Mouse (Mus musculus) heart, postnatal 0 days (tissue): ENCODE measurements around the gene Galk1. TPM values are rescaled to one million over a fixed set of nuclear protein-coding genes. Genes with fewer than 3 reads are reported as not detected.

Experiments
- ATAC-seq: fragments of 200-750 bp; cut with Nextera tagmentation; 2 replicates; pipeline ENCODE4 v1.8.0; 2017; ENCODE audit warnings: low read depth, moderate number of reproducible peaks, moderate library complexity; ENCODE audit not compliant: insufficient read depth
- DNase-seq: peaks from one replicate; pipeline ENCODE4 v3.0.0-alpha.2; 2016; ENCODE audit warnings: low spot score
- H3K27ac ChIP-seq: fragments of 300-500 bp; sonication (generic); 2 replicates; pipeline ENCODE4 v1.5.1; 2014; ENCODE audit warnings: low read depth, mild to moderate bottlenecking
- H3K27me3 ChIP-seq: fragments of 300-500 bp; sonication (generic); 2 replicates; pipeline ENCODE4 v1.6.1; 2014; ENCODE audit warnings: low read length, mixed read lengths; ENCODE audit not compliant: control insufficient read depth, insufficient read depth
- H3K36me3 ChIP-seq: fragments of 300-500 bp; sonication (generic); replicated peaks from 2 replicates; pipeline ENCODE4 v1.6.1; 2014; ENCODE audit warnings: low read length, mixed read lengths; ENCODE audit not compliant: control insufficient read depth, insufficient read depth
- H3K4me1 ChIP-seq: fragments of 300-500 bp; sonication (generic); 2 replicates; pipeline ENCODE4 v1.6.1; 2014; ENCODE audit warnings: antibody characterized with exemption; ENCODE audit not compliant: control insufficient read depth, insufficient read depth
- H3K4me2 ChIP-seq: fragments of 300-500 bp; sonication (generic); 2 replicates; pipeline ENCODE4 v1.6.1; 2014; ENCODE audit warnings: low read depth, mild to moderate bottlenecking, low read length, moderate library complexity
- H3K4me3 ChIP-seq: fragments of 300-500 bp; sonication (generic); 2 replicates; pipeline ENCODE4 v1.5.1; 2014; ENCODE audit warnings: low read depth, low read length
- H3K9ac ChIP-seq: fragments of 300-500 bp; sonication (generic); replicated peaks from 2 replicates; pipeline ENCODE4 v1.6.1; 2014; ENCODE audit warnings: low read depth, low read length, mixed read lengths
- H3K9me3 ChIP-seq: fragments of 300-500 bp; sonication (generic); replicated peaks from 2 replicates; pipeline ENCODE4 v1.6.1; 2016; ENCODE audit warnings: low read length; ENCODE audit not compliant: control insufficient read depth
- CTCF ChIP-seq: IDR thresholded peaks from 2 replicates; pipeline ENCODE4 v1.5.1; 2016; ENCODE audit warnings: antibody characterized with exemption, control low read depth, low read depth
- EP300 ChIP-seq: IDR thresholded peaks from 2 replicates; pipeline ENCODE4 v1.6.1; 2016; ENCODE audit warnings: antibody characterized with exemption, low read depth
- WGBS: fragments of 180-500 bp; shearing (Covaris S2); extraction: QIAGEN DNeasy Blood & Tissue Kit; methylation state at CpG from one replicate; pipeline ENCODE4 v1.1.7; 2014; 5-methylcytosine and 5-hydroxymethylcytosine counted together
- polyA plus RNA-seq: library from polyadenylated mRNA; unstranded; fragments of >200 nt; fragmentation: Nextera tagmentation; extraction: Ambion mirVana; gene quantifications from 2 replicates; pipeline ENCODE4 v1.2.1, GENCODE M21; 2015
- total RNA-seq: library from RNA; depleted of rRNA; stranded (reverse); fragments of >200 nt; gene quantifications from 2 replicates; pipeline ENCODE4 v1.2.3, GENCODE M21; 2014; ENCODE audit warnings: low replicate concordance

Gene Galk1
- total and polyA plus RNA-seq, 2 experiments from 2014 or later: 88.4 to 98.3 TPM

DNA sequence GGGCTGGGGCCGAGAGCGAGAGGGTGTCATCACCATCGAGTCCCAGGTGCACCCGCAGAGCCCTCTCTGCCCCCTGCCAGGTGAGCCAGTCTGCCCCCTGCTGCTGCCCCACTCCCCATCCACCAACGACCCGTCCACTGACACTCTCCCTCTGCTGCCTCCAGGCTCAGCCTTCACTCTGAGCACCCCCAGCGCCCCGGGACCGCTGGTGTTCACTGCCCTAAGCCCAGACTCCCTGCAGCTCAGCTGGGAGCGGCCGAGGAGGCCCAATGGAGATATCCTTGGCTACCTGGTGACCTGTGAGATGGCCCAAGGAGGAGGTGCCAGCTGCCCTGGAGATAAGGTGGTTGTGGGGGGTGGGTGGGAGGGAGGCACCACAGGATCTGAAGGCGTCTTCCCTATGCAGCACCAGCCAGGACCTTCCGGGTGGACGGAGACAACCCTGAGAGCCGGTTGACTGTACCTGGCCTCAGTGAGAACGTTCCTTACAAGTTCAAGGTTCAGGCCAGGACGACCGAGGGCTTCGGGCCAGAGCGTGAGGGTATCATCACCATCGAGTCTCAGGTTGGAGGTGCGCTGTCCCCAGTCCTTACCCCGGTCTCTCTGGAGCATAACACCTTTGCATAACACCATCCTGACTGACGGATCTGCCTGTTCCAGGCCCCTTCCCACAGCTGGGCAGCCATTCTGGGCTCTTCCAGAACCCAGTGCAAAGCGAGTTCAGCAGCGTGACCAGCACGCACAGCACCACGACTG, 5.2 kb downstream of the Galk1 start:
- Histone ChIP-seq H3K9me3 (no peaks in the 10 kb centered on the region), H3K4me1 (peaks cover 19% of the 10 kb centered on the region), H3K27ac (no peak overlapping the region), H3K9ac (no peak overlapping the region), H3K4me2 (no peak overlapping the region), H3K4me3 (no peak overlapping the region), H3K36me3 (peaks cover 22% of the 10 kb centered on the region), H3K27me3 (no peaks in the 10 kb centered on the region)
- TF ChIP-seq EP300 (no peak), CTCF (no peak)
- WGBS: 88% methylated on average over 27 of the region's 28 CpGs
- no peak for DNase-seq
- ATAC-seq: no peak

DNA sequence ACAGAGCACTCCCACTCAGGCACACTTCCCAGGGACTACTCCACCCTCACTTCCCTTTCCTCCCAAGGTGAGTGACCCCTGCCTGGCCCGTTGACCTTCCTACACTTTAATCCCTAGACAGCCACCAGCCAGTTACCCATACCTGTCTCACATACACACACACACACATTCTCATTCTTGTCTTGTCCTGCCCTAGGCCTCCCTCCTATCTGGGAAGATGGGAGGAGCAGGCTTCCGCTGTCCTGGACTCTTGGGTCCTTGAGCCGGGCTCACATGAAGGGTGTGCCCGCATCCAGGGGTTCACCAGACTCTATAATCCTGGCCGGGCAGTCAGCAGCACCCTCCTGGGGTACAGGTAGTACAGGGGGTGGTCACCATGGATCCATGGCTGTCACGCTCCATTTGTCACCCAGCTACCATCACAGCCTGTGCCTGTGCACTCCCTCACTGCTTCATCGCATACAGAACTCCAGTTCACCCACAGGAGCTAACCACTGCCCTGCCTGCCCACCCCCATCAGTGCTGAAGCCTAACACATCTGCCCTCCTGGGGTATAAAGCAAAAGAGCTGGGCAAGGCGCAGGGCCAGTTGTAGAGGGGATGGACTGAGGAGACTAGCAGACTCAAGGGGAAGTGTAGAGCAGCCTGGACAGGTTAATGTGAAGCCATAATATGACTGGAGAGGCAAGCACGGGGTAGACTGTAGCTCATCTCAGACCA, 6.7 kb downstream of the Galk1 start:
- Histone ChIP-seq H3K9ac (no peak overlapping the region), H3K27ac (peak overlapping the region; percentile 63; the same call in 1 of the 2 replicates), H3K36me3 (peaks cover 22% of the 10 kb centered on the region), H3K27me3 (no peaks in the 10 kb centered on the region), H3K4me2 (peak overlapping the region; percentile 73), H3K4me3 (peak overlapping the region; percentile 41; the same call in 1 of the 2 replicates), H3K9me3 (no peaks in the 10 kb centered on the region), H3K4me1 (0 out of 2 replicates have a peak, but pooled peaks cover 11% of the 10 kb centered on the region)
- TF ChIP-seq CTCF (no peak), EP300 (no peak)
- 80% methylated on average over 9 of the region's 9 CpGs for WGBS
- no peak for ATAC-seq
- no peak for DNase-seq

DNA sequence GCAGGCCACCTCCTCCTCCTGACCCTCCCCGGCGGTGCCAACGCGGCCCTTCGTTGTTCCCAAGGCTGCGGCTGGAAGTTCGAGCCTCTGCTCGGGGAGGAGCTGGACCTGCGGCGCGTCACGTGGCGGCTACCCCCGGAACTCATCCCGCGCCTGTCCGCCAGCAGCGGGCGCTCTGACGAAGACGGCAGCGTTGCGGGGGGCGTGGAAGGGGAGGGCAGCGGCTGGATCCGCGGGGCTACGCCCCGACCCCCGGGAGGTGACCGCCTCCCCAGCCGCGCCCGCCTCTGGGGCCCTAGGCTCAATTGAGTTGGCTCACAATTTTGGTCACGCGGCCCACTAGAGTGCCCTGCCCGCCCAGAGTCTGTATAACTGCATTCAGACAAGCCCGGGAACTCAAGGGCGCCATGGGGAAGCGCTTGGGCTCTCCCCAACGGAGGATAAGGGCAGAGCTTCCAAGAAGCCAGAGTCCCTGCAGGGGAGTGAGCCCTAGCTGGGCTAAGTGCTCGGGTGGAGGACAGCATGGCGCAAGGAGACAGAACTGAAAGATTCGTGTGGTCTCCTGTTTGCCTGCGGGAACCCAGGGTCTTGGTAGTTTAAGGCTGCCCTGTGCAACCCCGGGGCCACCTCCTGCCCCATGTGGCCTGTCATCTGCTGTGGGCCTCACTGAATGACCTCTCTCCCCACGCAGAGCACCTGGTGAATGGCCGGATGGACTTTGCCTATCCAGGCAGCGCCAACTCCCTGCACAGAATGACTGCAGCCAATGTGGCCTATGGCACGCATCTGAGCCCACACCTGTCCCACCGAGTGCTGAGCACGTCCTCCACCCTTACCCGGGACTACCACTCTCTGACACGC, 7.4 kb downstream of the Galk1 start:
- ATAC-seq (peak; percentile 79), DNase-seq (peak; percentile 81)
- Histone ChIP-seq H3K9me3 (no peaks in the 10 kb centered on the region), H3K4me3 (peak overlapping the region; percentile 41), H3K4me1 (0 out of 2 replicates have a peak, but pooled peaks cover 11% of the 10 kb centered on the region), H3K36me3 (peaks cover 18% of the 10 kb centered on the region), H3K27ac (peak overlapping the region; percentile 63), H3K9ac (peak overlapping the region; percentile 46), H3K27me3 (peaks cover 5% of the 10 kb centered on the region; the same call in 1 of the 2 replicates), H3K4me2 (peak overlapping the region; percentile 73)
- 5% methylated on average over 51 of the region's 54 CpGs for WGBS
- no peak for TF ChIP-seq EP300
- peak; percentile 60 for TF ChIP-seq CTCF

DNA sequence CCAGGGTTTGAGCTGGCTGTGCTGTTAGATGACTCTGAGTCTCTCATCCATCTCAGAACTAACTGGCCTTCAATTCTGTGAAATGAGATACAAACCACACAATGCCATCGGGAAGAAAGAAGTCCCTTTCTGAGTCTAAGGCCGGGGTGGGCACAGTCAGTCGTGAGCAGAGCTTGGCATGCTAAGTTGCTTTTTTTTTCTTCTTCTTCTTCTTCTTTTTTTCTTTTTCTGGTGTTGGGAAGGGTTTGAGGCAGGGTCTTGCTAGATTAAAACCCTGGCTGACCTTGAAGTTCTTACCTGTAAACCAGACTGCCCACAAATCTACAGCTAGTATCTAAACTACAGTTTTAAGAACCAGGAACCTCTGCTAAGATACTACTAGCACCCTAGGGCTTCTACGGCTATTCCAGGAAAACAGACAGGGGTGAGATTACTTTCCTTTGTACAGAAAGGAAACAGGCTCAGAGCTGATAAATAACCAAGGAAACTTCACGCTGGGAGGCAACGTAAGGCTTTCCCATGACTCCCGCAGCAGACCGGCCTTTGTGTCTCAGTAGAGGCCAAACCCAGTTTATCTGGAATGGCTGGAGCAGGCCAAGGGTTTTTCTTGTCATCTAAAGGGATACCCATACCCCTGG, 8.2 kb downstream of the Galk1 start:
- peak overlapping the region; percentile 73 for H3K4me2 ChIP-seq
- 0 out of 2 replicates have a peak, but pooled peaks cover 11% of the 10 kb centered on the region for H3K4me1 ChIP-seq
- H3K36me3 ChIP-seq: peaks cover 11% of the 10 kb centered on the region
- H3K4me3 ChIP-seq: peak overlapping the region; percentile 41
- DNase-seq (peak; percentile 32), ATAC-seq (peak; percentile 6)
- H3K9ac ChIP-seq: peak overlapping the region; percentile 46; the same call in 1 of the 2 replicates
- peaks cover 8% of the 10 kb centered on the region; the same call in 1 of the 2 replicates for H3K27me3 ChIP-seq
- WGBS: 25% methylated on average over 8 of the region's 8 CpGs
- TF ChIP-seq EP300 (peak; percentile 58; the same call in 1 of the 2 replicates), CTCF (no peak)
- H3K27ac ChIP-seq: peak overlapping the region; percentile 63
- H3K9me3 ChIP-seq: no peaks in the 10 kb centered on the region

DNA sequence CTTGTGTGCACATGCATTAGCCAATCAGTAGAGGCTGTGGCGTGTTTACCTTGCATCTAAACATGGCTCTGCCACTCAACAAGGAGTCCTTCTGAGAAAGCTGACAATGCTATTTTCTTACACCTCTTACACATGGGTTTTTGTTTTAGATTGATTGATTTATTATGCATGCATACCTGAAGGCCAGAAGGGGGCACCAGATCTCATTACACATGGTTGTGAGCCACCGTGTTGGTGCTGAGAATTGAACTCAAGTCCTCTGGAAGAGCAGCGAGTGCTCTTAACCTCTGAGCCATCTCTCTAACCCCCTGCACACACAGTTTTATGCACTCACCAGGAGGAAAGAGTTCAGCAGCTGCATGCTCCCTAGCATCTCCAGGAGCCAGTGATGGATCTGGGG, 9.6 kb downstream of the Galk1 start:
- no peak overlapping the region for H3K4me2 ChIP-seq
- H3K27me3 ChIP-seq: peaks cover 8% of the 10 kb centered on the region; the same call in 1 of the 2 replicates
- no peak overlapping the region for H3K27ac ChIP-seq
- WGBS: 80% methylated on average over 3 of the region's 3 CpGs
- H3K9ac ChIP-seq: no peak overlapping the region
- ATAC-seq: no peak
- H3K4me1 ChIP-seq: 0 out of 2 replicates have a peak, but pooled peaks cover 11% of the 10 kb centered on the region
- DNase-seq: no peak
- no peak overlapping the region for H3K4me3 ChIP-seq
- no peaks in the 10 kb centered on the region for H3K36me3 ChIP-seq
- no peak for TF ChIP-seq EP300
- TF ChIP-seq CTCF: no peak
- H3K9me3 ChIP-seq: no peaks in the 10 kb centered on the region
